Mouse (Mus musculus) spleen, postnatal 36 days (tissue): Measurements from ENCODE around the gene Ovol1.

Experiments
- DNase-seq, 2 experiments: peaks; one replicate each; pipeline ENCODE4 v3.0.0; 2022; ENCODE audit warnings: low spot score in 2 of 2, mixed read lengths in 1 of 2

Ovol1 gene

DNA sequence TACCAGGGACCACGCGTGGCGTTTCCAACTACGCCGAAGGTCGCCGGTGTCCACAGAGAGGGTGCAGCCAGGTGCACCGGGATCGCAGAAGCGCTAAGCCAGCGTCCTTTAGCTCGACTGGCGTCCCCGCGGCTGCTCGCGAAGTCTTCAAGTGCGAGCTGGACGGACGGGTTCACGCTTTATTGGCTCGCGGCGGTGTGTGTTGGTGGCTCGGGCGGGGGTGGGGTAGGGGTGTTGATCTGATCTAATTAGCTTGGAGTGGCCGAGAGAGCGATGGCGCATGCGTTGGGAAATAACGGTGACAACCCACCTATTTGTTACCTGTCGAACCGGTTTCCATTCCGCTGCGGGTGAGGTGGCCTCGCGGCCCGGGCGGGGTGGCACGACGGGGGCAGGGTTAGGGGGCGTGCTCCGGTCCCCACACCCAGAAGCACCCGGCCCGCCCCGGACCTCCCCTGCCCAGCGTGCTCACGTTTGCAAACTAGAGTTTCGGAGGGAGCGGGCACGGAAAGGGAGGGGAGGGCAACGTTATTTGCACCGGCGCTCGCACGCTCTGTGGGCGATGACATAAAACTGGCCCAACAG, at the start of gene Ovol1:
Gene Ovol1, minus strand, starts transcription at position 190 of the 585 bp plus-strand sequence.
- DNase-seq: no peak

DNA sequence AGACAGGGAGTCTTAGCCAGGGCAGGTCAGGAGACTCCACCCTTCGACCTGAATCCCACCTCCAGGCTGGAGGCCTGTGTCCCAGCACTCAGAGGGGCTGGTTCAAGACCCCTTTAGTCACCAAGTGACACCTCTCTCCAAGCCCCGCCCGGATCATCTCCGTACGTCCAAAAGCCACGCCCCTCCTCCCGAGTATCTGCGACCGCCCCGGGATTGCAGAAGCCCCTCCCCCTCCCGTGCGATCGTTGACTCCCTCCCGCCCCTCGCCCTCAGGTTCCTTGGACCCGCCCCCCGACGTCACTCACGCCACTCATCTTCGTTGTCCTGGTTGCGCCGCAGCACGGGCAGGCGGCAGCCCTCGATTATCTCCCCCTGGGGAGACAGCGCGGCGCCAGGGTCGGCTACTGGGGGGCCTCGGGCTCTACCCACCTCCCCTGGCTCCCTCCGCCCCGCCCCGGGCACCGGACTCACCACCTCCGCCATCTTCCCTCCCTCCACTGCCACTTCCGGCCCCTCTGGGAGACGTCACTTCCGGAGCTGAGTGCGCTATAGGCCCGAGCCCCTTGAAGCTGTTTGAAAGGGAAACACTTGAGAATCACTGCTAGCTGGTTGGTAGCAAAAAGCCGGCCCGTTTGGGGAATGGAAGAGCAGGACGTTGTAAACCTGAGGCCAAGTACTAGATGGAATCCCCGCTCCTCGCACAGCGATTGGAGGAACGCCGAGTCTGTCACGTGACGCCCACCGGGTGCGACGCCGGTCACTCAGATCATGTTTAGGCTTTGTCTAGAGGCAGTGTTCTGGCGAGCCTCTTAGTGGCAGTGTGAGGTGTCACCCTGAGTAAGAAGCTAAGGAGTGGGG, 49.3 kb upstream of the Ovol1 start, which contains the start of gene Kat5:
Gene Kat5, minus strand, starts transcription at position 691 of the 858 bp plus-strand sequence.
- DNase-seq: peak; percentile 87 to 88

GRCm38 (mm10) chr19:5609171-5609546, 48.7 kb upstream of the Ovol1 start:
- DNase-seq: no peak

DNA sequence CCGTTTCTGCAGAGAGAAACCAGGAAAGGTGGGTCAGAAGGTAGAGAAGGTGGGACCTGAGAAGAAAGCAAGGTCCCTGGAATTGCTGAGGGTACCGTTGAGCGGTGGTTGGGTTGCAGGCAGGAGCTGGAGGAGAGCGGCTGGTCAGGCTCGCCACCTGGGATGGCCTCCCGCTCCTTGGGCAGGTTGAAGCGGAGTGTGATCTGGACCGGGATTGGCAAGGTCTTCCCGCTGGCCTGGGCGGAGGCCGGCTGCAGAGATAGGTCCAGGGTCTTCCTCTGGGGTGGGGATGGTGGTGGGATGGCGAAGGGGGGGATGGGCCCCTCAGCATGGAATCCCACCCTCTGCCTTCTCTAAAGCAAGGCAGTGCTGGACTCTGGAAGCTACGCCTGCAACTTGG, 48.3 kb upstream of the Ovol1 start:
- no peak for DNase-seq

DNA sequence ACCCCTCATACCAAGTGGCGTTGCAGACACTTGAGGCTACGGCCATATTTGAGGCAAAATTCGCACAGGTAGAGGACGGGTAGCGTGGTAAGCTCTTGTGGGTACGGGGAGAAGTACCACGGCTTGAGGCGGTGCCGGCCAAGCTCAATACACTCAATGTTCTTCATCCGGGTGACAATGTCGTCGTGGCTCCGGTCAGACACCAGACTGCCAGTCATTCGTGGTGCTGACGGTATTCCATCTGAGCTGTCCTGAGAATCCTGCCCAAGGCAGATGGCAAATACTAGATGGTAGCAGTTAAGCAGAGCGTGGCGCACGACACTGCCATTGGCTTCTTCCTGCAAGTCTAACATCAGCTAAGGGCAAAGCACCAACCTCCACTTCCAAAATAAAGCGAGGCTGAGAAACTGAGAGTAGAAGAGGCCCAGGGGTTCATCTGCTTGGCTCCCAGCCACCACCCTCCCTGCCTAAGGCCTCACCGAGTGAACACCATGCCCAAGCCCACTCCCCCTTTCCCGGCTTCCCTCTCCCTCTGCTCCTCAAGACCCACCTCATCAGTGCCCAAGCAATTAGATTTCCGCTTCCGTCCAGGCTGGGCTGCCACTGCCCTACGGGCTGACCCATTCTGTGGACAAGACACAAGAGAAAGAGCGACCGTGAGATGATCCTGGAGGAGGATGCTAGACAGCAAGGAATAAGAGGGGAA, 47.4 kb upstream of the Ovol1 start:
- no peak for DNase-seq

- no peak for DNase-seq
These were observed 45.8 kb upstream of the Ovol1 start for GRCm38 (mm10) chr19:5606196-5606595.

DNA sequence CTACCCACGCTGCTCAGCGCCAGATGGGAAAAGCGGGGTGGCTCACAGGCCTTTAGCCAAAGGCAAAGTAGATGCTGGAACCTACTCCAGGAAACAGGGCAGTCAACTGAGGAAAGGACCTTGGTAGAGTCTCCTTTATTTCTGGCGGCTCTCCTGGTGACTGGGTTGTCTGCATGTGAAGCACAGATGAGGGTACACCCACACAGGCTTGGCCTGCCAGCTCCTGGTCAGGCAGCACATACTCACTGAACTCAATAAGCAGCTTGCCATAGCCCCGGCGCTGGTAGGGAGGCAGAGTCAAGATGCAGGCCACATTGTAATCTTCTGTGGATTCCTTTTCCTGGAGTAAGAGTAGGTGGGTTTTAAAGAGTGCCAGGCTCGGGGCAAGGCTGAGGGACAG, 44.7 kb upstream of the Ovol1 start:
- no peak for DNase-seq

DNA sequence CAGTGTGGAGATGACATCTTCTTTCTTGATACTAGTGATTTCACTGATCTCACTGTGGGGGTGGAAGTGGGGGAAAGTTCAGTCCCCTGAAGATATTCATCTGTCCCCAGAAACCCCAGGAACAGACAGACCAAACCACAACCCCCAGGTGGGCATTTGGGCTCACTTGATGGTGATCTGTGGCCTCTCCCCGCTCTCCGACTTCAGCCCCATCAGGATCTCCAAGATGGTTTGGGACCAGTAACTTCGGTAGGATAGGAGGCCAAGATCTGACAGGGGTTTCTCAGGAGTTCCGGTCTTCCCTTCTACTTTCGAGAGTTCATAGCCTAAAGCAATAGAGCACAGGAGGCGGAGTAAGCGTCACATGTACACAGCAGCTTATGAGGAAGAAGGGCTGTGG, 43.2 kb upstream of the Ovol1 start:
- no peak for DNase-seq

GRCm38 (mm10) chr19:5601752-5602541, 41.5 kb upstream of the Ovol1 start, which contains the start of gene Rnaseh2c:
Gene Rnaseh2c, plus strand, starts transcription at chr19:5601873.
- DNase-seq: peak; percentile 87 to 88

- DNase-seq: no peak
These were observed 38.8 kb upstream of the Ovol1 start for GRCm38 (mm10) chr19:5599224-5599623.

DNA sequence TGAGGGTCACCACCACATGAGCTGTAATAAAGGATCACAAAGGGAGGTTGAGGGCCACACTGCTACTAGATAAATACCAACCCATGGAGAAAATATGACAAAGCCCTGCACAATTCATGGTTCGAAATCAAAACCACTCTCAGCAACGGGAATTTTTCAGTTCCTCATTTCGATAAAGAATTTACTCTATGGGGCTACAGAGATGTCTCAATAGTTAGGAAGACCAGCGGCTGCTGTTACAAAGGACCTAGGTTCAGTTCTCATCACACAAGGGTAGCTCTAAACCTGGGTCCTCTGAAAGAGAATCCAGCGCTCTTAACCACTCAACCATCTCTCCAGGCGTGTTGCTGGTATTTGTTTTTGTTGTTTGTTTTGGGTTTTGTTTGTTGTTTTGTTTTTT, 31.4 kb upstream of the Ovol1 start:
- DNase-seq: no peak

DNA sequence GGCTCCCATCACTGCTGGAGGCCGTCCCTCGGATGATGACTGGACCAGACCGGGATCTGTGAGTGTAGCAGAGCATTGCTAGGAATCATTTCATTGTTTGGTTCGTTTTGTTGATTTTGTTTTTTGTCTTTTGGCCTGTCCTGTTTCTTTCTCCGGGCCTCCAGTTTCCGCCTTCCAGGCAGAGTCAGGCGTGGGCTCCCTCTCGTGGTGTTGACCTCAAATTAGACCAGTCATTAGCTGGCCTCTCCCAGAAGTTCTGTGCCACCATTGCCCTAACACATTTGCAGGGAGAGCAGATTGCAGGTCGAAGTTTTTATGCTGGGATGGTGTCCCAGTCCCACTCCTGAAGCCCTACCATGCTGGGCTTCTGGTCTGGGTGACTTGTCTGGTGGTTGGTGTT, 28.7 kb upstream of the Ovol1 start:
- DNase-seq: no peak

DNA sequence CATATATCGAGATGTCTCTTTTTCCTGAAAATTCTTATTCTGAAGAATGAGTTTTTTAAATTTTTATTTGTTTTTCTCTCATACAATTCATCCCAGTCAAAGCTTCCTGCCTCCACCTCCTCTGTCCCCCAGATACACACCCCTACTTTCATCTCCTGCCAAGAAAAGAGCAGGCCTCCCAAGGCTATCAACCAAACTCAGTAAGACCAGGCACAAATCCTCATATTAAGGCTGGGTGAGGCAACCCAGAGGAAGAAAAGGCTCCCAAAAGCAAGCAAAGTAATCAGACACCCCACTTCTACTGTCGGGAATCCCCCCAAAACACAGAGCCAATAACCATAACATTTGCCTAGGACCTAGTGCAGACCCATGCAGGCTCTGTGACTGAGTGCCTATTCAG, 21.5 kb upstream of the Ovol1 start:
- DNase-seq: no peak

DNA sequence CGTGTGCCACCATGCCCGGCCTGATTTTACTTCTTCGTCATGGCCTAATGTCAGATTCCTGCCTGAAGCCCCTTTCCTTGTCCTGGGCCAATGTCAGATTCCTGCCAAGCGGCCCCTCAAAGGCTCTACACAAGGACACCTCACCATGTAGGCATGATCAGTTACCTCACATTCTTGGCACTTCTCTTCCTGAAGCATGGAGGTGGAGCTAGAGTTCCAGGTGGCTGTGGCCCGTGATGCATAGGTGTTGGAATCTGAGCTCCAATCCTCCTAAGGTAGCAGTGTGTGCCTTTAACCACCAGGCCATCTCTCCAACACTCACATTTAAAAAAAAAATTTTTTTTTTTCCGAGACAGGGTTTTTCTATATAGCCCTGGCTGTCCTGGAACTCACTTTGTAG, 20.3 kb upstream of the Ovol1 start:
- no peak for DNase-seq

DNA sequence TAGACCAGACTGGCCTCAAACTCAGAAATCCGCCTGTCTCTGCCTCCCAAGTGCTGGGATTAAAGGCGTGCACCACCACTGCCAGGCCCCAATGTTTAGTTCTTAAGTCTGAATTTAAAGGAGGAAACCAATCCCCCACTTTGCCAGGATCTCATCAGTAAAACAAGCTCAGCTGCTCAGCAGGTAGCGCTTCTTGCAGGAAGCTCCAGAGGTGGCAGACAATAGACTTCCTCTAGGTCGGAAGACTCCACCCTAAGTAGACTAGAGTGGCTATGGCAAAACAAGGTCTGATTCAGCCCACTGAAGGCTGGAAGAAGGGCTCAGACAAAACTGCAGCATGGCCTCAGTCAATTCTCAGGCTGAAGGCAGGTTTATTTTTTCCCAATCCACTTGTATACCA, 19.5 kb upstream of the Ovol1 start:
- no peak for DNase-seq

DNA sequence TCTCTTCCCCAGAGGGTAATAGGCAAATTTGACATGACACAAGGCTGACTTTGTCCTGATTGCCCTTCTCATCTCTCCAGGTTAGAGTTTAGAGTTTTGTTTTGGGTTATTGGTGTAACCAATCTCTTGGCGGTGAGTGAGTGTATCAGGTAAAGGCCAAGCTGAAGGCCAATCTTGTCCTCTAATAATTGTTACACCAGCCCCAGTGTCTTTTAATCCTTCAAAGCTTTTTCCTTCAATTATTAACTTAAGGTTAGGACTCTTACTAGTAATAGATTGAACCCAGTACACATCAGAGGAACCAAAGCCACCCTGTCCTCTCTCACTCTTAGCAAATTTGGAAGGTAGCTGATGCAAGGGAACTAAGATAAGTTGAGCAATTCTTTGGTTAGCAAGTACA, 14.9 kb upstream of the Ovol1 start:
- no peak for DNase-seq

DNA sequence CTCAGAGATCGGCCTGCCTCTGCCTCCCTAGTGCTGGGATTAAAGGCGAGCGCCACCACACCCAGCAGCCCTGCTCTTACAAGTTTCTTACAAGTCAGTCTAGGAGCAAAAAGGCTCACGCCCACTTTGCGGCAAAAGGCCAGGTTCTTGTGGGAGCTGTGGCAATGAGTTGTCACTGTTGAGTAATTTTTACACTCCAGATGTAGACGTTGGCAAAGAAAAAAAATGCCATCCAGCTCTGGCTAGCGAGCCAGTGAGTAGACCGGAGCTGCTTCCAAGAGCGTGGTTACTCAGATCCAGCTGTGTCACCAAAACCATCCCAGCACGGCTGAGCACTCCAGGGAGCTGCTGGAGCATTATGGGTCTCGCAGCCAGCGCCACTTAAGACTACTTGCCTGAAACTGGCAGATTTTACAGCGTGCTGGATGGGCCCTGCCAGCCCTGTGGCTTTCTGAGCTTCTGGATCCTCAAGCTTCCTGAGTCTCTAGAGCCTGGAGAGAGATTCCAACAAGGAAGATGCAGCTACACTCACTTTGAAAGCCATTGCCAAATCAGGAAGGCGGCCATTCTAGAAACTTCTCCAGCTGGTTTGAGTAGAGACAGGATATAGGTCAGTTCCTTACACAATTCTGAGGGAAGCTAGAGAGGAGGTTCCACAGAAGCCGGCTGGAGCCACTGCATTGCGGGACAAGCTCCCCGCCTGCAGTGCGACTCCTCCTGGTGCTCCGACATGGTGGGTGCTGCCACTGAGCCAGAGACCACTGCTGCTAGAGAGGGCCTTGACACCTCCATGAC, 12.1 kb upstream of the Ovol1 start:
- peak in 1 of 2 experiments; percentile 10 for DNase-seq

DNA sequence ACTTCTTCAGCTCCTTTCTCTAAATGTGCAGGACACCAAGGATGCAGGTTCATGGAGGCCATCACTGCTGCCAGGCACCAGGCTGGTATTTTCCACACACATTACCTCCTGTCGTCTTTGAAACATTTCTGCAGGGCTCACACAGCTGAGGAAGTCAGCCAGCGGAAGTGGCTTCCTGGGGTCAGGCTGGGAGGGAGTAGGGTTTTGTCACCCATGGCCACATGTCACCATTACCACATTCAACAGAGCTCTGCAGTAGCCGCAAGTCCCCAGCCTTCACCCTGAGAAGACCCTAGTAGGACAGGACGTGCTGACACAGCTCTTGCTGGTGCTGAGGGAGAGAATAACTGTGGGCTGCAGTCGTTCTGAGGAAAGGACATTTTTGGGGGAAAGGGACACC, 11.4 kb upstream of the Ovol1 start:
- peak; percentile 68 for DNase-seq

DNA sequence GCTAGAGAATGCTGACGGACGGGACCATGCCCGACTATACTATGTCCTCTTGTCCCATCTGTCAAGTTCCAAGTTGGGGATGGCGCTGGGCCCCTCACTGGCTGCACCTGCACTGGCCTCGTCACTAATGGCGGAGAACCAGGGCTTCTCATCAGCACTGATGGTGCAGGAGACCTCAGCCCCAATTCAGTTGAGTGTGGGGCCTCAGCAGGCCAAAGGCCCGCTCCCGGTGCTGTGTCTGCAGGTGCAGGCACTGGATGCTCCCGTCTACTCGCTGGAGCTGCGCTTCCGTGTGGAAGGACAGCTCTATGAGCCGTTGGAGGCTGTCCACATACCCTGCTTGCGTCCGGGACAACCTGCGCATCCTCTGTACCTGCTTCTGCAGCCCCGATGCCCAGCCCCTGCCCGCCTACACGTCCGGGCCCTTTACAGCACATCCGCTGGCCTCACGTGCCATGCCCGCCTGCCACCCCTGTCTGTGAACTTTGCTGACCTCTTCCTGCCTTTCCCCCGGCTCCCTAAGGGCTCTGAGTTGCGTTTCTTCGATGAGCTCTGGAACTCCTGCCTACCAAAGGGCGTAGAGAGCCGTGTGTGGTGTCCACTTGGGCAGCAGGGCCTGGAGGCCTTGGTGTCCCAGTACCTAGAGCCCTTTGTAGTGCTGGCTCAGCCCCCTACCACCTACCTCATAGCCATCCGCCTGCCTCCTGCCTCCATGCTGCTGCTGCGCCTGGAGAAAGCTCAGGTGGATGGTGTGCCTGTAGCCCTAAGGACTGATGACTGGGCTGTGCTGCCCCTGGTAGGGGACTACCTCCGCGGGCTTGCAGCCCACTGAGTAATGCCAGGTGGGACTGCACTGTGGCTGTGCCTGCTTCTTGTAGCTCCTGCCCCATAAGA, 10.2 kb upstream of the Ovol1 start:
- DNase-seq: no peak

GRCm38 (mm10) chr19:5569521-5569920, 9.1 kb upstream of the Ovol1 start:
- DNase-seq: no peak
